ENCODE assay signal across 13 mouse cellular contexts in the genomic region with DNA sequence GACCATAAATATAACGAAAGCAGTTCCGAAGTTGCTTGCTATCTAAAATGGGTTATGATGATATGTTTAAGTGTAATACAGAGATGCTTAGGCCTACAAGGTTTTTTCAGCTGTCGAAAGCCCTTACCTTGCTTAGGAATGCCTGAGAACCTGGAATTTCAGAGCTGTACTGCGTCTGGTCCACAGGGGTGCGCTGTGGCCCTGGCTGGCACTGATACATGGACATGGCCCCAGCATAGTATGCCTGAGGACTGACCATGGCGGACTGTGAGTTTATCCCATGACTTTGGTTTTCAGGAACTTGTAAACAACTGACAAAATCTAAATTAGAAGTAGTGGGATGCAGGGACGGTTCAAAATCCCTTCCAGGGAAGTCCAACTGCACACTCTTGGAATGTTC. TPM values are rescaled to one million over a fixed set of nuclear protein-coding genes. Genes with fewer than 3 reads are reported as not detected.
DNase-seq lines count a peak whose midpoint lies in the region; ATAC-seq and TF ChIP-seq lines count a peak whose summit lies in the region.
"Had no signal": no experiment of that assay in that cellular context is flagged by ENCODE, and none has a peak within 500 bp of the region (broad histone marks: within the 10 kb centered on the region; RNA-seq: fewer than 3 reads in every experiment).

No protein-coding gene starts in this region.

- H3K9ac ChIP-seq in kidney, embryonic 14.5 days (ENCODE audit: low read depth, low read length) = no peak overlapping the region
- H3K9ac ChIP-seq: limb, embryonic 15.5 days; midbrain, embryonic 13.5 days had no signal

- H3K4me3 ChIP-seq in kidney, adult 2 months (ENCODE audit: insufficient read depth, low read depth, low read length) = no peak overlapping the region
- no peak overlapping the region for H3K4me3 ChIP-seq in kidney, embryonic 14.5 days (ENCODE audit: low read length)
- no peak overlapping the region for H3K4me3 ChIP-seq in cortical plate, adult 2 months (ENCODE audit: insufficient read depth, low read length)
- H3K4me3 ChIP-seq: limb, embryonic 15.5 days; midbrain, embryonic 13.5 days had no signal

- no peaks in the 10 kb centered on the region for H3K4me1 ChIP-seq in kidney, adult 2 months (ENCODE audit: control insufficient read depth, insufficient read depth, low read length)
- H3K4me1 ChIP-seq in kidney, embryonic 14.5 days (ENCODE audit: control insufficient read depth, insufficient read depth, low read length) = no peaks in the 10 kb centered on the region
- no peaks in the 10 kb centered on the region for H3K4me1 ChIP-seq in cortical plate, adult 2 months (ENCODE audit: control insufficient read depth, insufficient read depth, low read length)
- H3K4me1 ChIP-seq: limb, embryonic 15.5 days; midbrain, embryonic 13.5 days had no signal

- peak; percentile 4 for DNase-seq in adrenal gland, postnatal 10 days
- DNase-seq in adrenal gland, adult (ENCODE audit: inconsistent age in 2 of 2, low spot score in 1 of 2) = no peak
- DNase-seq in kidney, adult 2 months = peak; percentile 12
- peak; percentile 52 for DNase-seq in 3T3-L1 (ENCODE audit: low read depth, low spot score)
- no peak for DNase-seq in retina, postnatal 1 day
- DNase-seq in cerebellum, adult 8-10 months = no peak
- DNase-seq: layer of hippocampus, adult 9-11 months; thymus, postnatal 36 days had no signal

- H3K4me2 ChIP-seq in kidney, embryonic 14.5 days (replicated peaks; ENCODE audit: low read depth, low read length) = no peak overlapping the region
- H3K4me2 ChIP-seq: limb, embryonic 15.5 days; midbrain, embryonic 13.5 days had no signal

- ATAC-seq in kidney, embryonic 14.5 days (ENCODE audit: low FRiP score, low TSS enrichment) = no peak
- ATAC-seq: forebrain, embryonic 14.5 days; midbrain, embryonic 13.5 days had no signal

- no peaks in the 10 kb centered on the region for H3K9me3 ChIP-seq in kidney, embryonic 14.5 days (ENCODE audit: control insufficient read depth, low read length)
- H3K9me3 ChIP-seq: limb, embryonic 15.5 days; midbrain, embryonic 13.5 days had no signal

- 90% methylated on average over 7 of the region's 7 CpGs for WGBS in kidney, adult 2 months
- 94% methylated on average over 7 of the region's 7 CpGs for WGBS in kidney, embryonic 14.5 days

- H3K27ac ChIP-seq in kidney, adult 2 months (ENCODE audit: insufficient read depth, low read depth, low read length) = no peak overlapping the region
- no peak overlapping the region for H3K27ac ChIP-seq in kidney, embryonic 14.5 days (ENCODE audit: low read depth, low read length)
- no peak overlapping the region for H3K27ac ChIP-seq in cortical plate, adult 2 months (ENCODE audit: insufficient read depth, low read length)
- H3K27ac ChIP-seq: limb, embryonic 15.5 days; midbrain, embryonic 13.5 days had no signal

- H3K27me3 ChIP-seq in kidney, adult 2 months (replicated peaks; ENCODE audit: control insufficient read depth, insufficient read depth, low read length) = no peaks in the 10 kb centered on the region
- no peaks in the 10 kb centered on the region for H3K27me3 ChIP-seq in kidney, embryonic 14.5 days (ENCODE audit: control insufficient read depth, insufficient read depth, low read length)
- H3K27me3 ChIP-seq: limb, embryonic 15.5 days; midbrain, embryonic 13.5 days had no signal

- TF ChIP-seq CTCF in kidney, adult 2 months (conservative IDR thresholded peaks at IDR 0.05; ENCODE audit: insufficient read depth, insufficient read length, low read depth, low read length) = peak; percentile 58
- TF ChIP-seq CTCF in cortical plate, adult 2 months (IDR thresholded peaks at IDR 0.05; ENCODE audit: extremely low read depth, insufficient read depth, low read length) = peak; percentile 25

- TF ChIP-seq POLR2A in kidney, adult 2 months (IDR thresholded peaks at IDR 0.05; ENCODE audit: low read depth, low read length) = no peak
- no peak for TF ChIP-seq POLR2A in cortical plate, adult 2 months (IDR thresholded peaks at IDR 0.05; ENCODE audit: extremely low read depth, insufficient read depth, low read length)

- H3K36me3 ChIP-seq in kidney, adult 2 months (ENCODE audit: control insufficient read depth, insufficient read depth, low read length) = peaks cover 1% of the 10 kb centered on the region
- H3K36me3 ChIP-seq in kidney, embryonic 14.5 days (ENCODE audit: control insufficient read depth, insufficient read depth, low read length) = peaks cover 5% of the 10 kb centered on the region; the same call in 1 of the 2 replicates

RNA-seq across cellular contexts. Expression of a gene that starts 31.3 kb away (rescaled TPM):
- 10 to 100 TPM; 11.8 to 13.3 TPM for total RNA-seq in adrenal gland, postnatal 10 days (2021)
- polyA plus RNA-seq in kidney, adult 2 months (2012; rRNA removed) = 3.2 and 3.9 TPM in 2 replicates
- polyA plus RNA-seq in kidney, embryonic 14.5 days (2014; fragmentation: Nextera tagmentation; extraction: Ambion mirVana) = 4.1 and 8.0 TPM in 2 replicates
- 5.4 TPM in 2 replicates for polyA plus RNA-seq in cortical plate, adult 2 months (2012; rRNA removed)

Comparison
In these comparisons a context has a peak if more than half of its experiments do, and no peak if none do; other contexts are left out.
1. DNase-seq: peak in adrenal gland, postnatal 10 days (single experiment), kidney, adult 2 months (single experiment) and 3T3-L1 (single experiment); none in adrenal gland, adult (0 of 2), retina, postnatal 1 day (single experiment) and cerebellum, adult 8-10 months (single experiment).